Mouse (Mus musculus) left cerebral cortex, adult 18-20 months (tissue): ENCODE data around the gene Efcab14. TPM values are rescaled to one million over a fixed set of nuclear protein-coding genes. Genes with fewer than 3 reads are reported as not detected.

Experiments used
- DNase-seq, 2 experiments: peaks; one replicate each; pipeline ENCODE4 v3.0.0; 2021 to 2022; ENCODE audit warnings: low spot score in 2 of 2, mixed read lengths in 1 of 2
- total RNA-seq, 2 experiments: library from RNA; stranded (reverse); gene quantifications; 2 replicates each; pipeline ENCODE4 v1.2.3; 2021

Gene Efcab14
- total RNA-seq, 2 experiments from 2014 or later, result 49.7 to 55.4 TPM

DNA sequence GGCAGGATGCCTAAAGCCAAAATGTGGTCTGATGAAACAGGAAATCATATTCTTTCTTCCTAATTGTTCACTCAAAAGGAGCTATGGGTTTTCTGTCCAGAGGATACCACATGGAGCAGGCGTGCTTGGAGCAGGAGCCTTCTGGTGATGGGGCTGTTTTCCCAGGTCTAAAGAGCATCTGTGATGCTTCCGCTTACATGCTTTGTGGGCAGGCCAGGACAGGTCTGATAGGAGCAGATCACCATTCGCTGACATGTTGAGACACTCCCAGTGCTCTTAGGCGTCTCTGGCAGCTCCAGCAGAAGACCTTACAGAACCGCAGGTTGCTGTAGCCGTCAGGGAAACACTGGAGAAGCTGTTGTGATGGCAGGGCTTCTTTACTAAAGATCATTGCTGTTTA lies 37.5 kb downstream of the Efcab14 start:
- DNase-seq, result no peak

DNA sequence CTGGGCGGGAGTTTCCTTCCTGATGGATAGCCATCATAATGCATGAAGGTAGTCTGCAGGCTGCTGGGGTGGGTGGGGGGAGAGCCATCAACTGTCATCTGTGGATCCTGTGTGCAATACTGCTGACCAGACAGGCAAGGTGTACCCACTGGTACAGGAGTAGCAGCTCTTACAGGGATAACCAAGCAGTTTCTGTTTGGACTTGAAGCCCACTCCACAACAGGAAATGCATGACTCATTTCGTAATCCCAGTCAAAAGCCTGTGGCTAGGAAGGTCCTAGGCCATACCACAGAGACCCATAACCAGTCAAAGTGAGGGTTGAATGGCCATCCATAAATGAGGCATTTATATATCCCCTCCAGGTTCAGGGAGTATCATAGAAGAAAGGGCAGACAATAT lies 40.1 kb downstream of the Efcab14 start:
- DNase-seq, result no peak

DNA sequence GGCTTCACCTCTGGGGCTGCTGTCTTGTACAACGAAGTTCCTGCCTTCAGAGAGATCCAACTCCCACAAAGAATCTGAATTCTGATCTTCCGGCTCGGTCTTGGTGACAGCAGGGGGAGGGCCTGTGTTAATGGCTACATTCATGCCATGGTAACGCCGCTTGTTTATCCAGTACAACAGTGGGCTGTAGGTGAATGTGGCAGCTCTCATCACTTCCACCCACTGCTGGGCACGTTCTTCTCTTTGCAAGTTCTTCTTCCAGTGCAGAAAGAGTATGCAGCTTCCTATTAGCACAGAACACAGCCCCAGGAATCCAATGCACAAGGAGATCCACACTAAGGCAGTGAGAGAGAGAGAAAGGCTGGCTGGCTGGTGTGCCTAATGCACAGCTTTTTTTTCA lies 42.7 kb downstream of the Efcab14 start:
- peak in 1 of 2 experiments; percentile 36 for DNase-seq

DNA sequence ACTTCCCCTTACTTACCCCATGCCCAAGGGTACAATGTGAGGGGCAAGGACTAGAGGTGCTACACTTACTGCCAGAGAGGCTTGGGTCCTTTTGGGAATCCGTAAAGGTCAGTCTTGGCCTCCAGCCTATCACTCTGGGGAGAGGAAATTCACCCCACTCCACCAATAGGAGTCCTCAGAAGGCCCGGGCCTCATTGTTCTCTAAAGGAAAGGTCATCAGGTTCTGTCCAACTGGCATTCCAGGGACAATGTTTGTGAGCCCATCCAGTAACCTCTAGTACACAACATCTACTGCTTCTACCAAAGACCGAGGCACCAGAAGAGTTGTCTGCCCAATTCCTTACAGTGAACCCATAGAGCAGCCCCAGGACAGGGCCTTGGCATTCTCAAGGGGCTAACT lies 43.4 kb downstream of the Efcab14 start, which contains the start of gene Tex38:
Gene Tex38 (minus strand): TSS at position 101 of the 400 bp plus-strand sequence.
- no peak for DNase-seq

DNA sequence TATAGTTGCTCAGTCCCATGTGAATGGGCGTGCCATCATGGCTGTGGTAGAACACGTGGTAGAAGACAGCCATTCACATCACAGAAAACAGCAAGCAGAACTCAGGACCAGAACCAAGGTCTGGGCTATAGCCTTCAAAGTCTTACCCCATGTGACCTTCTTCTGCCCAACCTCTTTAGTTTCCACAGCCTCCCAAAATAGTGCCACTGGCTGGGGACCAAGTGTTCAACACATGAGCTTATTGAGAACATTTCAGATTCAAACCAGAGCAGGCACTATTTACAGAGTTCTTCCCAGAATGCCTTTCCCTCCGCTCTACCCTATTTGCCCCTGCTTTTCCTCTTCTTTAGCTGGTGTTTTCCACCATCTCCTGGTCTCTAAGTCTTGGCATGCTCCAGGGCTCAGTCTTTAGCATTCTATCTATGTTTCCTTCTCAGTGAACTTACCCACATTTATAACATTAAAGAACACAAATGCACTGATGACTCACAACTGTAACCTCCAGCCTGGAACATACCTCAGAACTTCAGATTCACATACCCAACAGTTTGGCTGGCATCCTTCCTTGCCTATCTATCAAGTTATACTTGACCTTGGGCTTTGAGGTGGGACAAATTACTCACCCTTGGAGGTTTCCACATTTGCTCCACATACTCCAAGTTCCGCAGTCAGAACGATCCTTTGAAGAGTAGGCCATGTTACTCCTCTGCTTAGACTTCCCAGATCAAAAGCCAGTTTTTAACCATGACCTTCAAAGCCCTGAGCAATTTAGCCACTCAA lies 44.7 kb downstream of the Efcab14 start:
- DNase-seq, result no peak

DNA sequence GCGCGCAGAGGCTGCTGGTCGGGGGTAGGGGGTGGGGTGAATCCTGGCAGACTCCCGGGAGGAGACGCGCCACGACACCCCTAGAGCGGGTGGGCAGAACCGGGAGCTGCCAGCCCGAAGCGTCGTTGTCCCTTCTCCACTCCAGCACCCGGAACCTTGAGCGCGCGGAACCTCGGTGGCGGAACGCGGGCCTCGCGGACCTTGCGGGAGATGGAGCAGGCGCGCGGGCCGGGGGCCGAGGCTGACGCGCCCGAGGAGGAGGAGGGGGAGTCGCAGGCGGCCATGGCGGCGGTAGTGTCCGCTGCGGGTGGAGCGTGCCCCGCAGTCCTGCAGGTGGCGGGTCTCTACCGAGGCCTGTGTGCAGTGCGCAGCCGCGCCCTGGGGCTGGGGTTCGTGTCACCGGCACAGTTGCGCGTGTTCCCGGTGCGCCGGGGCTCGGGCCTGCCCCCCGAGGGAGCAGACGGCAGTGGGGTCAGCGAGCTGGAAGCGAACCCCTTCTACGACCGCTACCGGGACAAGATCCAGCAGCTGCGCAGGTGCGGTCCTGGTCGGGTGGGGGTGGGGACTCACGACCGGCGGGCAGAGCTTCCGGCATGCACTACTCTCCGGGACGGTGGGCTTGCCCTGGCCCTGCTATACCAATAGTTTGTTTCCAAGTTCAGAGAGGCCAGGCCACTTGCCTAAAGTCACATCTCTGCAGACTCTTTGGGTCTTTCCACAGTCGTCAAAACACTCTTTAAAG lies 47.4 kb downstream of the Efcab14 start, which contains the start of gene Atpaf1:
Gene Atpaf1 (plus strand): TSS at position 44 of the 742 bp plus-strand sequence.
- DNase-seq, result peak; percentile 83 to 85

DNA sequence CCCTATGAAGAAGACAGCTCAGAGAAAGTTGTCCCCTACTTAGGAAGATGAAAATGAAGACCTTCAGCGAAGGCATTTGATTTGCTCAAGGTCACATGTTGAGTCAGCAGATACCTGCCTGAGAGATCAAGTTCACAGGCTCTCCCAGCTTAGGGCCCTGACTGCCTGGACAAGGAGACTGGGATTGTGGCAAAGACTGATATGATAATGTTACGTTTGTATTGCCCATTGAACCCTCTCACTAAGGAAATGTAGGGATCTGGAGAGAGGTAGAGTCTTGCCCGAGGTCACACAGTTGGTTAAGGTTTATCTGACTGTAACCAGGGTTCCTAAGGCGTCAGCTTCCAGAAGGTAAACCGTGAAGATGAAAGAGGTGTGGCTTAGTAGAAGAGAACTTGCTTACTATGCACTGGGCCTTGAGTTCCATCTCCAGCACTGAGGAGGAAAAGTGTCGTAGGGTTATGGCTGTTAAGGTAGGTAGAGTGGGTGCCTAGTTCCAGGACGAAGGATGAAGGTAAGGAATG lies 48.0 kb downstream of the Efcab14 start:
- no peak for DNase-seq

DNA sequence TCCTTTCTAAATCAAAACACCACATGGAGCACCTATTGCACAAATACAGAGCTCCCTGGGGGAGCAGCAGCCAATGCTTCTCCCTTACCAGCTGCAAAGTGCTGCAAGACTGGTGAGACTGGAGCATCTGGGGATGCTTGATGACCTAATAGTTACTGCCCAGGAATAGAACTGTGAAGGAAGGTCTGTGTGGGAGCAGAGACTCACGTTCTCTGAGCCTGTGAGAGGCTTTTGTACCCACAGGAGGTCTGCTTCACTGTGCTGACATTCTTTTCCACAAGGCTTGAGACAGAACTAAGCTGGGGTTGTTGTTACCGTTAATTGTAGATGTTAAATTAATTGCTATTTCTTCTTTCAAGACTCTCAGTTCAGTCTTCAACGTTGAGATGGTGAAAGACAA lies 53.3 kb downstream of the Efcab14 start:
- DNase-seq, result no peak

DNA sequence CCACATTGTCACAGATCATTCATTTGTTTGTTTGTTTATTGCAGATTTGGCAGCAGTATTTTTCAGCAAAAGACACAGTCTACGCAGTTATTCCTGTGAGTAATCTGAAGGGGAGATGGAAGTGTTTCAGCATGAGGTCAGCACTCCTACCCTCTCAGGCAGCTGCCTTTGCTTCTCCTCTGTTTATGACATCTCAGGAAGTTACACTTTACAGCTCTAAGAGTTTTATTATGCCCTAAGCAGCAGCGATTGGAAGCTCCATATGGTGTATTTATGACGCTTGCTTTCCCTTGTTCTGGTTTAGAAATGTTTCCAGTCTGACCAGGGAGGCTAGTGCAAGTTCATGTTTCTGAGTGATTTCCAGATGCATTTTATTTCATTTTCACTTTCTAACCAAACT lies 57.8 kb downstream of the Efcab14 start:
- no peak for DNase-seq

DNA sequence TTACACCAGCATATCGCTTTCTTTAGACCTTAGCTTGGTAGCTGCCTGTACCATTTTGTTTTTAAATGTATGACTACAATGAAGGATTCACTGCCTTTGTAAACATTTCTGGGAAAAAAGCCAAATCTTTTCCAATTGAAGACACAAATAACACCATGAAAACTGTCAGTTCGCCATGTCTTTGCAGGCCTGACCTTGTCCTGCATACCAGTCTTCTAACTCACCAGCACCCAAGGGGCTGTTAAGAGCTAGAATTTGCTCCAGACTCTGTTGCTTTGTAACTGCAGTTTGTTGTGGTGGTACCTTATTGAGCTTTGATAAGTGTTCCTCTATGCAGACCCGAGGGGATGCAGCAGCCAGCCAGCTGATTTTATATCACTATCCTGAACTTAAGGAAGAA lies 62.4 kb downstream of the Efcab14 start:
- DNase-seq, result no peak

DNA sequence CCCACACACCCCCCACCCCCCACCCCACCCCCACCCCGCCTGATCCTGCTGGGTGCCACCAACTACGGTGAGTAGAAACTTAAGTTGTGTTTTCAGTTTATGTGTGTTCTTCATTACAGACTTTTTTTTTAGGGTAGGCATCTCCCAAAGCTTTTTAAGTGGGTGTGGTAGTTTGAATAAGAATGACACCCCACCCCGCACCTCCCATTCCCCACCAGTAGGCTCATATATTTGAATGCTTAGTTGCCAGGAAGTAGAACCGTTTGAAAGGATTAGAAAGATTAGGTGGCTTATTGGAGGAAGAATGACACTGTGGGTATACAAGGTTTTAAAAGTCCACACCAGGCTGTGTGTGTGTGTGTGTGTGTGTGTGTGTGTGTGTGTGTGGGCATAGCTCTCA lies 74.8 kb downstream of the Efcab14 start:
- DNase-seq, result no peak

DNA sequence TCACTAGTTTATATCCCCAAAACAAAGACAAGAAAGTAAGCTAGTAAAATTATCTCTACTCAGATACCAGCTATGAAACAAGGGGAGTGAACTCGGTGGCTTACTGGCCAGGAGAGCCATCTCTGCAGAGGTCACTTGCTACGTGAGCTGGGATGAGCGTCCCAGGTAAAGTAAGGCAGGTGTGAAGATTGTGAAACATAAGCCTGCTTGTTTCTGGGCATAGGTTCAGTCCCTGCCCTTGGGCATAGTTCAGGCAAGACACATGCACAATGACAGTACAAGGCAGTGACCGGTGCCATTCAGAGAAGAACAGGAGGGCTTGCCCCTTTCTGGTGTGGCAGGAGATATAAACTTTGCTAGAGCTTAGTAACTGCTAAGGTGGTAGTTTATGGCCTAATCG lies 78.1 kb downstream of the Efcab14 start:
- DNase-seq, result no peak

DNA sequence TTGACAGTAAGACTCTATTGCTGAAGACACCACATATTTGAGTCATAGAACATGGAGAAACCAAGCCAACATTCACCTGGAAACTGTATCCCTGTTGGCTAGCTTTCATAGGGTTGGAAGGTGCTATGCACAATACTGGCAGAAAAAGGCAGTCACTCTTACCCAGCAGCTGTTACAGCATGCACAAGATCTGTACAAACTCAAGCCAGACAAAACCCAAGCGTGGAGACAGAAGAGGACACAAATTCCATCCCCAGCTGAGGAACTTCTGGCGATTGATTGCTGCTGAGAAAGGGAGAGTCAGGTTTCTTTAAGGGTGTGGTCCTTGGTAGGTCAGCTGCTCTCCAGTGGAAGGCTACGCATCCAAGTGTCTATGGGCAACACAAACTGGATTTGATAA lies 82.7 kb downstream of the Efcab14 start:
- no peak for DNase-seq

DNA sequence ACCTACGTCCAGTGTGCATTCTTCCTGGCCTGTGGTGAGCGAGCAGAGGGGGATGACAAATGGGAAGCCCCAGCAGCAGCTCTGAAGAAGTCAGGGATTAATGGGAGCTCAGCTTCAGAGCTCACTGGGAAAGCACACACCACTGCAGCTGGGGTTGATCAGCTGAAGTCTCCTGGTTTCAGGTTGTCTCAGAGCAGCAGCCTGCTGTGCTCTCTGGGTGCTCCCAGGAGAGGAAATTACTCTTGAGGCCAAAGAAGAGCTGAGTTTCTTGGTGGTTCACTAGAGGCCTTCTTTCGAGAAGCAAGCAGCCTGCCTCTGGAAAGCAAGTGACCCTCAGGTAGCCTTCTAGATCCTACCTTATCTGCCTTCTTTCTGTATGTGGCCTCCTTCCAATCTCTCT lies 83.4 kb downstream of the Efcab14 start:
- no peak for DNase-seq

DNA sequence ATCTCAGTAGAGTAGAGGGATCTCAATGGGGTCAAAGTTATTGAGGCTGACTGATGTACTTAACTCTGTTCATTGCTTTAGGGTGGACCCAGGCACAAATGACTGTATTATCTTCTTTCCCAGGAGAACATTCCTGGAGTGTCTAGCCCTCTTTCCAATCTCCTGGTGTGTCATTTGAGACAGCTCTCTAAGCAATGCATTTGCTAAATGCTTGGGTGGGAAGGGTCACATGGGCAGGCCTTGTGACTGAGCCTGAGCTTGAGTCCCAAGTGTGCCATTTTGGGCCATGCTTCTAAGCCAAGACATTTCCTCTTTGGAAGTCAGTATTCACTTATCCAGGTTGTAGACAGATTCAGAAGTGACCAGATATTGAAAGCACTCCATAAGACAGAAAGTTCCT lies 83.9 kb downstream of the Efcab14 start:
- DNase-seq, result no peak

DNA sequence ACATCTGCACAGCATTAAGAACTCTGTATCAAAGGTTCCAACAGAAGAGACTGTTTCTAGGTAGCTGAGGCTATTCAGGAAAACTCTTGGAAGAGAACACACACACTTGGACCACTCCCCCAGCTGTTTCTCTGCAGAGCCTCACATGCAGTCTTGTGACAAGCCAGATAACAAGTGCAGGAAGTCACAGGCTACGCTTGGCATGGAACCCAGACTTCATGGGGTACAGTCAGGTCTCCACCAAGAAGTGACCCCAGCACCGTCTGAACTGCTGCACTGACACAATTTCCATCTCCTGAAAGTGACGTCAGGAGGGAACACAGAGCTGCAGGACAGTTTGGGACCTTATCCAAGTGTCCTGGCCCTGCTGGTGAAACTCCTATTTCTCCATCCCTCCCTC lies 84.4 kb downstream of the Efcab14 start:
- DNase-seq, result no peak

DNA sequence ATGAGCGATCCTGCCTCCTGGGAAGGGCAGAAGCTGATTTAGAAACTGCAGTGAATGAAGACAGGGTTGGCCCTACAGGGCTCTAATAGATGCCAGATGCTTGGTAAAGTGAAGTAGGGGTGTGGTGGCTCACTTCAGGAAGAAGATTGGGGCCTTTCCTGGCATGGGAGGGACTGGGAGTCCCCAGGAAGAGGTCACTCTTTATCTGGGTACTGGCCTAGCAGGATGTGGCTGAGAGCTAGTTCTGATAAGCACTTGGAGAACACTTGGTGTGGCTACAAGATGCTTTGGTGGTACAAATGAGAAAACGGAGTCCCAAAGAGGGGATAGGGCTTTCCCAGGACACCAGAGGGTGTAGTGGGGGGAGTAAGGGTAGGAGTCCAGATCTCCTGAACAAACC lies 86.6 kb downstream of the Efcab14 start:
- no peak for DNase-seq

DNA sequence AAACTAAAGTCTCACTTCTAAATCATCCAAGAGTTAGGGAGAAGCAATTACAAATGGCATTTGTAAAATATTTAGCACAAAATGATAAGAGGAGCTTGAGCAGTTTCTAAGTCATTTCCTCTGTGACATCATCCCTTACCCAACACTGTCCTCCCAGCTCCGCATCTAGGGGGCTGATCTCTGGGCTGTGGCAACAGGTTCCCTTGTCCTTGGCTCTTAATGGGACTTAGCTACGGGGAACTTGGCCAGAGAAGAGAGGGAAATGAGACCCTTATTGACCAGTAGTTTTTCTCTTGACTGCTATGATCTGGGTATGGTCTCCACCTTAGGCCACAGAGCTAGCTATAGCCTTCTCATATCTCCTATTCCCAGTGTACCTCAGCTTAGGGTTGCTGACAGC lies 87.7 kb downstream of the Efcab14 start:
- DNase-seq, result no peak
